Mouse (Mus musculus): ENCODE measurements around the gene Usp25.

The Usp25 gene

GRCm38 (mm10) chr16:77013427-77014320 lies at the start of gene Usp25:
TSS of gene Usp25 (plus strand) at chr16:77013706.
- peak; percentile 96 to 97 for DNase-seq (ENCODE audit: low spot score in 2 of 2)

- DNase-seq (ENCODE audit: low spot score in 2 of 2) = no peak
These were observed 45.8 kb upstream of the Usp25 start for GRCm38 (mm10) chr16:76967593-76968275.

GRCm38 (mm10) chr16:76971211-76971610 lies 42.3 kb upstream of the Usp25 start:
- no peak for DNase-seq (ENCODE audit: low spot score in 2 of 2)

DNA sequence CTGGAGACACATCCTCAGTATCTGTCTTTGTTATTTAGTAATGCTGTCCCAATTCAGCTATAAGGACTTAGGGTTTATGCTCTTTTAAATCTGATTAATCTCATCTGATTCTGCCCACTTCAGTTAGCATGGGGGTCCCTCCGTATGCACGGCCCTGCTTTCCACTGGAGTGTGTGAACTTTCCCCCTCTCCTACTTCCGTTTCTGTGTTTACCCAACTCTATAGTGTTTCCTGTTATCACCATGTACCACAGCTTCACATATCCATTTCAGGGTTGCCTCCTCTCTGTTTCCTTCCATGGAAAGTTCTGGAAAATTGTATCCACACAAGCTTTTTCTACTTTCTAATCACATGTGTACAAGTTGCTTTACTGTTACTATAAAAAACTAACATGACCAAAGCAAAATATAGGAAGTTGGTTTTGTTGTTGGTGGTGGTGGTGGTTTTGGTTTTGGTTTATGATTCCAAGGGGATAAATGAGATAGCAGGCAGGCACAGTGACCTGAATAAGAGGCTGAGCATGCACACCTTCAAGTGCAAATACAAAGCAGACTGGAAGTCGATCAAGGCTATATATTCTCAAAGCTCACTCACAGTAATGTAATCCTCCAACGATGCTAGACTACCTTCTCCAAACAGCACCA lies 36.6 kb upstream of the Usp25 start:
- DNase-seq (ENCODE audit: low spot score in 2 of 2) = no peak

DNA sequence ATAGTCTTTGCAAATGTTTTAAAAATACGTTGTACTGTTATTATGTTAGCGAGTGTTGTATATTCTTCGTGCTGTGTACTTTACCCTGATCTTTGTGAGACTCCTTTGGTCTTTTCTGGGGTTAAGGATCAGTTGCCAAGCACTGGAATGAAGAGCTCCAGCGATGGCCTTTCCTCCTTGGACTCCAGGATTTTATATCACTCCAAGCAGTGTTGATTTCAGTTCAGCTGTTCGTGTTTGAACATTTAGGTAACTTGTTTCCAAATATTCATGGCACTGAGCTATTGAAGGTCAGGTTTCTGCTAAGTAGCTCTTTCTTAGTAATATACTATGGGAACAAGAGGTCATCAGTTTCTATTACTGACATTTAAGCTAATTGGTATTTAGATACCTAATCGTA lies 29.8 kb upstream of the Usp25 start:
- no peak for DNase-seq (ENCODE audit: low spot score in 2 of 2)

- DNase-seq (ENCODE audit: low spot score in 2 of 2) = no peak
These were observed 25.8 kb upstream of the Usp25 start for GRCm38 (mm10) chr16:76987711-76988110.

DNA sequence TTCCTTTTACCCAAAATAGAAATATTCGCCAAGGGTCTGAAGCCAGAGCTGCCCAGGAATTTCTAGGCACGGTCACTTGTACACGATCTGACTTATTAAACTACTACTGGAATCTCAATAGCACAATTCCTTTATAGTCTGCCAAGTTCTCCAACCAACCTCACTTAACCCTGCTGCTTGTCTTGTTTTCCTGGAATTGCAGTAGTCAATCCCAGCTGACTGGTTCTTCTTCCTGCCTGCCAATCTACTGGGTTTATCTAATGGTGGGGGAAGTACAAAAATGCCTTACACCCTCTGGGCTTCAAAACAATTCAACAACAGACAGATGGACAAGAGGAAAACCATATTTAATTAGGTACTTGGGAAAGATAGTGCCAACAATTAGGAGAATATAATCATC lies 9.6 kb upstream of the Usp25 start:
- DNase-seq (ENCODE audit: low spot score in 2 of 2) = no peak

DNA sequence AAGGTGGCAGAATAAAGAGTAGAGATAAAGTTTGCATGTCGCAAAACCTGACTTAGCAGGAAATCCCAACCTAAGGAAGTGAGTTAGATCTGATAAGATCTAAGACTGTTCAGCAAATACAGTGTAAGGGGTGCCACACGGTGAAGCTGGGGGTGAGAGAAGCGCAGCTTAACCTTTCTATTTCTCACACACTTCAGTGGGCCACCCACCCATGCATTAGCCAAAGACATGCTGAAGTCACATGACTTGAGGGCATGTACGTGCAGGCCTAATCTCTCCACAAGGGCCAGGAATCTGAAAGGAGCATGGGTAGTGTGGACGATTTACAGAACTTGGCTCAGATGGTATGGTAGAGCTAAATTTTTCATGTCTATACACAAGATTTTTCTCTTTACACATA lies 4.3 kb upstream of the Usp25 start:
- DNase-seq (ENCODE audit: low spot score in 2 of 2) = no peak

GRCm38 (mm10) chr16:77014321-77015211 lies 1.1 kb downstream of the Usp25 start:
- DNase-seq (ENCODE audit: low spot score in 2 of 2) = peak in 1 of 2 experiments; percentile 56

- DNase-seq (ENCODE audit: low spot score in 2 of 2) = no peak
These were observed 2.2 kb downstream of the Usp25 start for GRCm38 (mm10) chr16:77015380-77016346.

GRCm38 (mm10) chr16:77017931-77018330 lies 4.4 kb downstream of the Usp25 start:
- DNase-seq (ENCODE audit: low spot score in 2 of 2) = peak in 1 of 2 experiments; percentile 59

GRCm38 (mm10) chr16:77020190-77020589 lies 6.7 kb downstream of the Usp25 start:
- DNase-seq (ENCODE audit: low spot score in 2 of 2) = peak in 1 of 2 experiments; percentile 63

- DNase-seq (ENCODE audit: low spot score in 2 of 2) = peak in 1 of 2 experiments; percentile 53
These were observed 10.3 kb downstream of the Usp25 start for GRCm38 (mm10) chr16:77023627-77024379.

GRCm38 (mm10) chr16:77026099-77026498 lies 12.6 kb downstream of the Usp25 start:
- peak in 1 of 2 experiments; percentile 62 for DNase-seq (ENCODE audit: low spot score in 2 of 2)

- DNase-seq (ENCODE audit: low spot score in 2 of 2) = peak; percentile 50 to 62
These were observed 13.4 kb downstream of the Usp25 start for GRCm38 (mm10) chr16:77026933-77027332.

DNA sequence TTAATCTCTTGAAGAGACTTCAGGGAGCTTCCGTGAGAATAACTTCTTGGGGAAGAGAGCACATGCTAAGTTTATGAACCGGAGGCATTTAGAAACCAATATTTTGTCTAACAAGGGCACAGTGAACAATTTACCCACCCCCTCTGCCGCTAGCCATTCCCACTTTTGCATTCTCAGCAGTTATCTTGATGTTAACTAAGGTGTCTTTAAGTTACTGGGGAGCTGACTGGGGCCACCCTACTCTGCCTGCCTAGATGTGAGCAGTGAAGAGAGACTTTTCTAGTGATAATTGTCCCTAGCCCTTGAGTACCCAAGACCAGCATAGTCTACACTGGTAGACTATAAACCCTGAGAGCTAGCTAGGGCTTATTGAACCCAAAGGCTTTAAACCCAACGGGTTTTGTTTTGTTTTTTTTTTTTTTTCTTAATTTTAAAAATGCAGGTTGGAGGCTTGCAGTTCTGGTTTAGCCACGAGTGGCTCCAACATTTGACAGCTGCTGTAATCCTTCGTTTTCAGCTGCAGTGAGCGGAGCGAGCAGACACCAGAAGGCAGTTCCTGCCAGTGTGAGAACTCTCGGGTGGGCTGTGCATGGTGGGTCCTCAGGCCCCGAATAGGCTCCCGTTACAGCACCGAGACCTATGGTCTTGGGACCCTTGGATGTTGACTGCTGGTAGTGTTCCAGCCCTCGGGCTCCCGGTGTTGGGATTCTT lies 14.6 kb downstream of the Usp25 start:
- DNase-seq (ENCODE audit: low spot score in 2 of 2) = no peak

GRCm38 (mm10) chr16:77028687-77029417 lies 15.3 kb downstream of the Usp25 start:
- DNase-seq (ENCODE audit: low spot score in 2 of 2) = peak in 1 of 2 experiments; percentile 69

DNA sequence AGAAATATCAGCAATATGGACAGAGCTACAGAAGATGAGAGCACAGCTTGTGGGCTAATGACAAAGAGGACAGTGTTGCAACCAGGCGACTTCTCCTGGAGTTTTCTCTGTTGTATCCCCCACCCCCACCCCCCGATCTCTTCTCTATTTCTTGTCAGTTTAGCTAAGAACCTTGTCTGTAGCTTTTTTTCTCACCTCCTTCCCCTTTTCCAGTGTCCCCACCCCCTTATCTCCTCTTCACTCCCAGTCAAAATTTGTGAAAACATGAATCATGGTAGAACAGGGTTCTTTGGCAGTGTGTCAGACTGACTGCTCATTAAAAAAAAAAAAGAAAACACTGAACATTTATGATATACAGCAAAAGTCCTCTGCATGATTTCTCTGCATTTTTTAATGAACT lies 16.9 kb downstream of the Usp25 start:
- DNase-seq (ENCODE audit: low spot score in 2 of 2) = no peak
